Mouse (Mus musculus) left cerebral cortex, adult 11 months (tissue): Measurements from ENCODE around the gene Tbc1d8.

Source experiments
- DNase-seq: peaks from one replicate; pipeline ENCODE4 v3.0.0; 2022; ENCODE audit warnings: low spot score

Tbc1d8 gene

DNA sequence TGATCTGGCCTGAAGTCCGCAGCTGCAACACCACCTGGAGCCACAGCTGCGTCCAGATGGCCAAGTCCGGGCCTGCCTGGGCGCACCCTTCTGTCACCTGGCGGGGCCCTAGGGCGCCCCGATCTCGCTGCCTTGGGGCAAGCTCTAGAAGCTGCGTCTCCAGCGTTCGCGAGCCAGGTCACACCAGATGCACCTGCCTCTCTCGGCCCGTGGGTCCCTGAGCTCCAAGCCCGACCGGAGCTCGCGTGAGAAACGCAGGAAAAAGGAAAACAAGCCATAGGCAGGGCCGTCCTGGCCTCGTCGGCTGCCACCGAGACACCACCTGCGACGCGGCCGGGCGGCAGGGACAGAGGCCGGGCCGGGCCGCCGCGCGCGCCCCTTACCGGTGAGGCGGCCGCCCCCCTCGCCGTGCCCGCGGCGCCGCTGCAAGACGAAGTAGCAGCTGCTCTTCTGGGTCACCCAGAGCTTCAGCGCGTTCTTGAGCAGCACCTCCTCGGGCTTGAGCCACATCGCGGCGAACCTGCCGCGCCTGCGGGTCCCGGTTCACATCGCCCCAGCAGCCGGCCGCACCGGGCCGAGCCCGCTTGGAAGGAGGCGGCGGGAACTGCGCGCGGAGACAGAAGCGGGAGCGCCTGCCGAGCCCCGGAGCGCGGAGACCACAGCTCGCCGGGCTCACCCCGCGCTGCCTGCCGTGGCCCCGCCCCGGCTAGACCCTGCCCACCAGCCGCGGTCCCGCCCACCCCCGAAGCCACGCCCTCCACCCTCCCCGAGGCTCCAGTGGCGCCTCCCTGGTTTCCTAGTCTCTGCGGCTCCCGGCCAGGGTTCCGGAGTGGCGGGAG is at the start of gene Tbc1d8:
Gene Tbc1d8, minus strand, starts transcription at position 699 of the 839 bp plus-strand sequence.
- DNase-seq = no peak

GRCm38 (mm10) chr1:39528319-39528718 is 49.8 kb upstream of the Tbc1d8 start:
- DNase-seq = no peak

DNA sequence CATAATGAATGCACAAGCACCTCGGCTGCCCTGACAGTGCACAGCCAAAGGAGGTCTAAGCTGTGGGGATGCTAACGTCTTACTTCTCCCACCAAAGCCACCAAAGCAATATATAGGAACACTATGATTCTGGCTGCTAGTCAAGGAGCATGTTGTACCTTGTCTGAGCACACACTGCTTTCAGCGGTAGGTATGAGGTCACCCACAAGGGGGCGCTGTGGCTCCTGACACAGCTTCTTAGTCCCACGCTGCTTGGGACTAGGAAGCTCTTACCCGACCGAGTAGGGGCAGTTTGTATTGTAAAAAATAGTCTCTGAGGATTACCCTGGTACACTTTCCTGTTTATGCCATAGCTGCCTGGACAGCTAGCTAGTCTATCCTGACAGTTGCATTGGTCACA is 48.9 kb upstream of the Tbc1d8 start:
- peak; percentile 68 for DNase-seq

DNA sequence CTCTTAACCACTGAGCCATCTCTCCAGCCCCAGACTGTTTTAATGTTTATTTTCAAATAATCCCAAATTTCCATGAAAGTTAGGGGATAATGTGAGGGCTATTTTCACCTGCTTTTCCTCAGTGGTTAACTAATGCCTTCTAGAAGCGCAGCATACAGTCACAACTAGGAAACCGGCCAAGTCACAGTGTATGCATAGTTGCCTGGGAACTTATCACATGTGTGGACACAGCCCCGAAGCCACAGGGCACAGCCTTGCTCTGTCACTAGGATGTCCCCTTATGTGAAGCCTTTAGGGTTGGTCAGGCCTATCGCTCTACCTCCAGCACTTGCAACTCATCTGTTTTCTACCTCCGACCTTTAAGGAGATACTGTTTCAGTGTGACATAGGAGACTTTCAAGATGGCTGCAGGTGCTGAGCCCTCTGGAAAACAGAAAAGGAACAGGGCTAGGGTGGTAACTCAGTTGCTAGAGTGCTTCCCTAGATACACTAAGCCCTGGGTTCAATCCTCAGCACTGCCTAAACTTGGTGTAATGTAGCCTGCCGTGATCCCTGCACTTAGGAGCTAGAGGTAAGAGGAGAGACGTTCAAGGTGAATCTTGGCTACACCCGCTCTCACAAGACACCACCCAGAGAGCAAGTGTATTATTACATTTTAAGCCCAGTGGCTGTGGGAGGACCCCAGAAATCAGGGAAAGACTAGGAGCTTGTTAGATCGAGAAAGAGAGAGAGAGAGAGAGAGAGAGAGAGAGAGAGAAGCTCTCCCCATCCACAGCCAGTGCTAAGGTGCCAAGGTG is 48.0 kb upstream of the Tbc1d8 start:
- DNase-seq = no peak

DNA sequence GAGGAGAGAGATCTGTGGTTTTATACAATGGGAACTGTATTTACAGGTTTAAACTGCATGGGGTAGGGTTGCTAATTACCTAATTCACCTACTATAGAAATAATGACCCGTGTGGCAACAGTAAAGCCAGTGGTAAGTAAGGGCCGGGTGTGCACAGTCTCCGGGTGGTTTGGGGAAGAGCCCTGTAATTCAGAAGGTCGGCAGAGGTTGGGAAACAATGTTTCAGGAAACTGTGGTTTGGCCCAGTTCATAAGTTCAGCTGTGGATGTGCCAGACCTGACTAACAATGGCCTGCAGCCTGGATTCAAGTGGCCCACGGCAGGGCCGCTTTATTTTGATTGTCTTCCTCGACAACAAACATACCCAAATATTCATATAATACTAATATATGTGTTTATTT is 47.2 kb upstream of the Tbc1d8 start:
- no peak for DNase-seq

DNA sequence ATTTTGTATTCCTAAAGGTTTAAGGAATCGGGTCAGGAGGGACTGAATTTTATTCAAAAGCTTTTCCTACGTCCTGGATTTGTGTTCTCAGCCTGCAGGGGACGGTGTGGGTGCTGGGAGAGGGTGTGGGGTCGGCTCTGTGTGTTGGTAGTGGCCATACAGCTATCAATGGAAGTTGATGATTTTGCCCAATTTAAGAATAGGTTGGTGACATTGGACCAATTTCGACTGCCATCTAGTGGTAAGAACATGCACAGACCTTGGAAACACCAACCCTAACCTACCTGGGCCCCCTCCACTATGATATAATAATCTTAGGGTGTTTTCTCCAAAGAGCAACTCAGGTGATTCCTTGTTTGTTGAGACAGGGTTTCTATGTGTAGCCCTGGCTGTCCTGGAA is 44.0 kb upstream of the Tbc1d8 start:
- no peak for DNase-seq

GRCm38 (mm10) chr1:39521326-39521725 is 42.8 kb upstream of the Tbc1d8 start:
- DNase-seq = no peak

GRCm38 (mm10) chr1:39515303-39515991 is 36.9 kb upstream of the Tbc1d8 start:
- DNase-seq = no peak

GRCm38 (mm10) chr1:39512183-39512582 is 33.6 kb upstream of the Tbc1d8 start:
- no peak for DNase-seq

DNA sequence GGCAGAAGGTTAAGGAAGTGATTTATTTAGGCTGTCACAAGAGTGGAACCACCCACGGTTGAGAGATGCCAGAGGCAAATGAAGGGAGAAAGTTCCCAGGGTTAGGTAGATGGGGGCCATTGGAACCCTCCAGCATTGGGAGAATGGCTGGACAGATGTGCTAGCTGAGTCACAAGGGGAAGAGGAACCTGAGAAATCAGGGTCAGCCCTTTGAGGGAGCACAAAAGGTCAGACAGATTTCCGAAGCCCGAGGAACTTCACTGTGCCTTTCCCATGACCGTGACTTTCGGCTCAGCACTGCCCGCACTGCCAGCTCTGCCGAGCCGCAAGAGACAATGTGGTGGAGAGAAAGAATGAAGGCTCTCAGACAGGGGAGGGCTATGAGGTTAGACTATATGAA is 33.2 kb upstream of the Tbc1d8 start:
- no peak for DNase-seq

DNA sequence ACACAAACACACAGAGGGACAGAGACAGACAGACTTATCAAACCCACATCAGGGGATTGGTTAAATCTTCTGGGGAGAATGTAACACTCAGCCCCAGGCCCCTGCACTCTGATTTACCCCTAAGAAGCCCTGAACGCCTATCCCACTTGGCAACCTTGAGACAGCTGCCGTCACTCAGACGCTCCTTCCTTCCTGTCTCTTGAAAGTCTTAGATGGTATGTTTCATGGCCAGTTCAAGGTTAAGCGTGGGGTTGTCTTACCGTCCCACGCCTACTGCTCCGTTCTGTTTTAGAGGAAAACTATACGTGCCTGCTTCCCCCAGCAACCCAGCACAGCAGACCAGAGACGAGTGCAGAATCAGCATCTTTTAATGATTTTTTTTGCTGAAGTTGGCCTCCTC is 27.0 kb upstream of the Tbc1d8 start:
- no peak for DNase-seq

DNA sequence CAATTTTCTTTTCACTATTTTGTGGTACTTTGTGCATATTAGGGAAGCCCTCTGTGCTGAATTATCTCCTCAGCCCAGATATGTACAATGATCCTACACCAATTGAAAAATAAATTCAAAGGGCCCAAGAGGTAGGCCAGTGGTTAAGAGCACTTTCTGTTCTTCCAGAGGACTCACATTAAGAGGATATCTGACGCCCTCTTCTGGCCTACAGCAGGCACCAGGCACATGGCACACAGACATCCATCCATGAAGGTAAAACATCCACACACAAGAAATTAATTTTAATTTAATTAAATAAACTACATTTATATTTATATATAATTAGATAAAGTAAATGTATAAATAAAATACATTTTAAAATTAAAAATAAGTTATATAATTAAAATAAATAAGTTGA is 25.7 kb upstream of the Tbc1d8 start:
- DNase-seq = peak; percentile 31

GRCm38 (mm10) chr1:39502817-39503633 is 24.5 kb upstream of the Tbc1d8 start:
- no peak for DNase-seq

- no peak for DNase-seq
These were observed 21.0 kb upstream of the Tbc1d8 start for GRCm38 (mm10) chr1:39499485-39499941.

GRCm38 (mm10) chr1:39497748-39498147 is 19.2 kb upstream of the Tbc1d8 start:
- no peak for DNase-seq

DNA sequence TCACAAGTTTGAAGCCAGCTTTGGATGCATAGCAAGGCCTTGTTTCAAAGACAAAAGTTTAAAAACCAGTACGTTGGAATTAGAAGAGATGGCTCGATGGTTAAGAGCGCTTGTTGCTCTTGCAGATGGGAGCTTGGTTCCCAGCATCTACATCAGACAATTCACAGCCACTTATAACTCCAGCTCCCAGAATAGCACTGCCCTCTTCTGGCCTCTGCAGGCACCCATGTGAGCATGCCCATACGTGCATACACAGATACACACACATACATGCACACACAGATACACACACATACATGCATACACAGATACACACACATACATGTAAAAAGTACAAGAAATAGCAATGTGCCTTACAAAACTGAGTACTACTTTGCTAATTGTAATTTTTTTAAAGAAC is 18.4 kb upstream of the Tbc1d8 start:
- DNase-seq = no peak

- DNase-seq = no peak
These were observed 15.1 kb upstream of the Tbc1d8 start for GRCm38 (mm10) chr1:39493664-39494063.

DNA sequence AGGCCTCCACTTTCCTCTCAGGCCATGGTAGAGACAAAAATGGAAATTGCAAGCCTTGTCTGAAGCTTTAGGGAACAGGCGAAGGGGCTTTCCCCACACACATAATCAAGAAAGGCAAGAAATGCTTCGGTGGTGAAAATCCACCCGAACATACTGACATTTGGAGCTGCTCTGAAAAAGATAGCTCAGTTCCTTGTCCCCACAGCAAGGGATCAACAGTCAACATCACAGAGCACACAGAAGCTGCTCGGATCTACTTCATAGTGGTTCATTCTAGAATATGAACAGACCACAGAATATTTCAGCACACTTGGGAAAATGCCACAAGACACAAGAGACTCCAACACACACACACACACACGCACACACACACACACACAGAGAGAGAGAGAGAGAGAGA is 14.6 kb upstream of the Tbc1d8 start:
- DNase-seq = no peak

- DNase-seq = no peak
These were observed 8.8 kb upstream of the Tbc1d8 start for GRCm38 (mm10) chr1:39487370-39487769.

DNA sequence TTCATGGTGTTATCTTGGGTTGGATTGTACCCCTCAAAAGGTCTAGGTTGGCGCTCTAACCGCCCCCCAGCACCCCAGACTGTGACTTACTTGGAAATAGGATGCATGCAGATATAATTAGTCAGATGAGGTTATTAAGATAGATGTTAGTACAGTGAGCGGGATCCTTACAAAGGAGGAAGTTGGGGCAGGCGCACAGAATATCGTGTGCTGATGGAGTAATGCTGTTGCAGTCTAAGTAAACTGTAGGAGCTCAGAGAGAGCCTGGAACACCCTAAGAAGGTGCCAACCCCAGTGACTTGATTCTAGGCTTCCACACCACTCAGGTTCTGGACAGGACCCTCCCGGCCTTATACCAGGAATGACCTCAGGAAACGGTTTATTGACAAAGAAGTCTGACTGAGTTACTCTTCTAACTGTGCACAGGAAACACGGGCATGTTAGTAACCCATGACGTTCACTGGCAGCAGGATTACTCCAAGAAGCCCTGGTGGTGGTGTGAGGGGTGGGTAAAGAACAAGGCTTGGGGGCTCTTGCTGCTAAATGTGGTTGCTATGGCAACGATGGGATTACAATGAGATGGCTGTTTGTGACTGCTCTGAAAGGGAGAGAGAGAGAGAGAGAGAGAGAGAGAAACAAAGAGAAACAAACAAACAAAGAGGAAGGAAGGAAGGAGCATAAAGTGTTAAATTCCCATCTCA is 3.7 kb upstream of the Tbc1d8 start:
- no peak for DNase-seq

DNA sequence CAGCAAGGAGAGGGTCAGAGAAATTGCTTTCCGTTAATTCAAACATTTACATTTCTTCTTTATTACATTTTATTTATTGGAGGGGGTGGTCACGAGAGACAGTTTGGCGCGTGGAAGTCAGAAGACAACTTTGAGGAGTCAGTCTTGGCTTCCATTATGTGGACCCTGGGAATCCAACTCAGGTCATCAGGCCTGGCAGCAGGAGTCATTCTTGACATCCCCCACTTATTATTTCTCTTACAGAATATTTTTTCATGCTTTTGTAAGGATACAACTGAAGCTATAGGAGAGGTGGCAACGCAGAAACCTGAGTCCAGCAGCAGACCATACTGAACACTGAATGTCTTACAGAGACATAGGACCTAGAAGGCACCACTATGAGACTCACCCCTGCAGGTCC is 699 bp upstream of the Tbc1d8 start:
- no peak for DNase-seq
